ENCODE assay signal across 16 mouse cellular contexts in genomic region chr12:106027372-106027771, GRCm38 (mm10). TPM values are rescaled to one million over a fixed set of nuclear protein-coding genes. Genes with fewer than 3 reads are reported as not detected.
DNase-seq lines count a peak whose midpoint lies in the region; ATAC-seq and TF ChIP-seq lines count a peak whose summit lies in the region.
"Had no signal": no experiment of that assay in that cellular context is flagged by ENCODE, and none has a peak within 500 bp of the region (broad histone marks: within the 10 kb centered on the region; RNA-seq: fewer than 3 reads in every experiment).

No protein-coding gene starts in this region.

- DNase-seq in right cerebral cortex, adult 18-20 months = peak; percentile 79
- no peak for DNase-seq in right cerebral cortex, postnatal 4 days
- DNase-seq in c-Kit-positive CD71-positive TER-119-positive erythroid progenitor cells, embryonic 14.5 days (ENCODE audit: low spot score) = peak; percentile 63
- DNase-seq in forebrain, postnatal 0 days = no peak
- DNase-seq in cerebellum, postnatal 4 days (ENCODE audit: low spot score in 2 of 2) = no peak
- DNase-seq in urinary bladder, postnatal 25 days (ENCODE audit: low spot score) = no peak
- DNase-seq: cerebellum, adult 18-20 months; heart, adult 18-20 months; kidney, postnatal 14 days had no signal

- H3K36me3 ChIP-seq in liver, embryonic 15.5 days (replicated peaks) = peaks cover 14% of the 10 kb centered on the region
- no peaks in the 10 kb centered on the region for H3K36me3 ChIP-seq in forebrain, postnatal 0 days (ENCODE audit: insufficient read depth)
- H3K36me3 ChIP-seq: hindbrain, embryonic 12.5 days; lung, embryonic 15.5 days had no signal

- peak overlapping the region; percentile 80 for H3K4me2 ChIP-seq in liver, embryonic 15.5 days
- no peak overlapping the region for H3K4me2 ChIP-seq in forebrain, postnatal 0 days (ENCODE audit: low read depth)
- H3K4me2 ChIP-seq: forebrain, embryonic 13.5 days; hindbrain, embryonic 12.5 days; lung, embryonic 15.5 days; neural tube, embryonic 13.5 days had no signal

- ATAC-seq in liver, embryonic 15.5 days (ENCODE audit: insufficient read depth) = peak; percentile 17
- no peak for ATAC-seq in forebrain, postnatal 0 days
- ATAC-seq: forebrain, embryonic 13.5 days; intestine, postnatal 0 days; Patski had no signal

- H3K9me3 ChIP-seq in liver, embryonic 15.5 days (replicated peaks) = no peaks in the 10 kb centered on the region
- no peaks in the 10 kb centered on the region for H3K9me3 ChIP-seq in forebrain, postnatal 0 days (ENCODE audit: low read length)
- H3K9me3 ChIP-seq: forebrain, embryonic 13.5 days; hindbrain, embryonic 12.5 days; lung, embryonic 15.5 days; neural tube, embryonic 13.5 days had no signal

- 19% methylated on average over 5 of the region's 5 CpGs for WGBS in liver, embryonic 15.5 days (ENCODE audit: insufficient replicate concordance)
- 80% methylated on average over 5 of the region's 5 CpGs for WGBS in forebrain, postnatal 0 days

- peak overlapping the region; percentile 91 for H3K27ac ChIP-seq in liver, embryonic 15.5 days (replicated peaks)
- no peak overlapping the region for H3K27ac ChIP-seq in forebrain, postnatal 0 days (ENCODE audit: low read depth, low read length)
- H3K27ac ChIP-seq: forebrain, embryonic 13.5 days; hindbrain, embryonic 12.5 days; lung, embryonic 15.5 days; neural tube, embryonic 13.5 days had no signal

- H3K27me3 ChIP-seq in liver, embryonic 15.5 days = no peaks in the 10 kb centered on the region
- H3K27me3 ChIP-seq in forebrain, postnatal 0 days (ENCODE audit: insufficient read depth, low read length) = no peaks in the 10 kb centered on the region
- H3K27me3 ChIP-seq: forebrain, embryonic 13.5 days; hindbrain, embryonic 12.5 days; lung, embryonic 15.5 days; neural tube, embryonic 13.5 days; Patski had no signal

- TF ChIP-seq CTCF in forebrain, postnatal 0 days (IDR thresholded peaks at IDR 0.05; ENCODE audit: low read depth) = no peak

- H3K9ac ChIP-seq in liver, embryonic 15.5 days = peak overlapping the region; percentile 40
- no peak overlapping the region for H3K9ac ChIP-seq in forebrain, postnatal 0 days
- H3K9ac ChIP-seq: forebrain, embryonic 13.5 days; hindbrain, embryonic 12.5 days; lung, embryonic 15.5 days; neural tube, embryonic 13.5 days had no signal

- H3K4me1 ChIP-seq in liver, embryonic 15.5 days (replicated peaks) = peaks cover 96% of the 10 kb centered on the region
- H3K4me1 ChIP-seq in forebrain, postnatal 0 days (ENCODE audit: insufficient read depth) = no peaks in the 10 kb centered on the region
- H3K4me1 ChIP-seq: hindbrain, embryonic 12.5 days; lung, embryonic 15.5 days; neural tube, embryonic 13.5 days had no signal

- H3K4me3 ChIP-seq in liver, embryonic 15.5 days (replicated peaks) = peak overlapping the region; percentile 38
- H3K4me3 ChIP-seq in forebrain, postnatal 0 days (ENCODE audit: low read depth, low read length) = no peak overlapping the region
- H3K4me3 ChIP-seq: forebrain, embryonic 13.5 days; hindbrain, embryonic 12.5 days; lung, embryonic 15.5 days; neural tube, embryonic 13.5 days had no signal

RNA-seq across cellular contexts. Expression of gene Vrk1, which starts 17.3 kb away (rescaled TPM):
- 77.5 and 87.2 TPM in 2 replicates for polyA plus RNA-seq in liver, embryonic 15.5 days (2015; fragmentation: Nextera tagmentation; extraction: Ambion mirVana)
- total RNA-seq in forebrain, postnatal 0 days (2014; rRNA removed) = 30.5 and 34.9 TPM in 2 replicates
- 50.5 and 51.5 TPM in 2 replicates for polyA plus RNA-seq in forebrain, postnatal 0 days (2015; fragmentation: Nextera tagmentation; extraction: Ambion mirVana)

Comparison
In these comparisons a context has a peak if more than half of its experiments do, and no peak if none do; other contexts are left out.
1. DNase-seq: peak in right cerebral cortex, adult 18-20 months (single experiment) and c-Kit-positive CD71-positive TER-119-positive erythroid progenitor cells, embryonic 14.5 days (single experiment); none in right cerebral cortex, postnatal 4 days (single experiment), forebrain, postnatal 0 days (single experiment), cerebellum, postnatal 4 days (0 of 2) and urinary bladder, postnatal 25 days (single experiment).